Mouse (Mus musculus): ENCODE results near the gene Kitl.

Gene Kitl

GRCm38 (mm10) chr10:100015370-100016325 is at the start of gene Kitl:
TSS of gene Kitl (plus strand) at chr10:100015630.
- peak; percentile 62 for DNase-seq (ENCODE audit: low spot score)

GRCm38 (mm10) chr10:99972866-99973265 is 42.6 kb upstream of the Kitl start:
- DNase-seq (ENCODE audit: low spot score), result no peak

GRCm38 (mm10) chr10:99980096-99980495 is 35.3 kb upstream of the Kitl start:
- DNase-seq (ENCODE audit: low spot score), result no peak

- no peak for DNase-seq (ENCODE audit: low spot score)
Measured at GRCm38 (mm10) chr10:99980916-99981315, 34.5 kb upstream of the Kitl start.

GRCm38 (mm10) chr10:99981887-99982286 is 33.5 kb upstream of the Kitl start:
- no peak for DNase-seq (ENCODE audit: low spot score)

GRCm38 (mm10) chr10:99986745-99987144 is 28.7 kb upstream of the Kitl start:
- DNase-seq (ENCODE audit: low spot score), result no peak

- no peak for DNase-seq (ENCODE audit: low spot score)
Measured at GRCm38 (mm10) chr10:99989758-99990157, 25.7 kb upstream of the Kitl start.

- no peak for DNase-seq (ENCODE audit: low spot score)
Measured at GRCm38 (mm10) chr10:99992121-99992520, 23.3 kb upstream of the Kitl start.

- DNase-seq (ENCODE audit: low spot score), result no peak
Measured at GRCm38 (mm10) chr10:100001452-100001851, 14.0 kb upstream of the Kitl start.

- DNase-seq (ENCODE audit: low spot score), result no peak
Measured at GRCm38 (mm10) chr10:100003797-100004196, 11.6 kb upstream of the Kitl start.

- no peak for DNase-seq (ENCODE audit: low spot score)
Measured at GRCm38 (mm10) chr10:100009681-100010080, 5.7 kb upstream of the Kitl start.

GRCm38 (mm10) chr10:100010291-100010690 is 5.1 kb upstream of the Kitl start:
- no peak for DNase-seq (ENCODE audit: low spot score)

GRCm38 (mm10) chr10:100014096-100014495 is 1.3 kb upstream of the Kitl start:
- no peak for DNase-seq (ENCODE audit: low spot score)

- DNase-seq (ENCODE audit: low spot score), result peak; percentile 51
Measured at GRCm38 (mm10) chr10:100016326-100016709, 888 bp downstream of the Kitl start.

- DNase-seq (ENCODE audit: low spot score), result no peak
Measured at GRCm38 (mm10) chr10:100016941-100017770, 1.7 kb downstream of the Kitl start.

GRCm38 (mm10) chr10:100017771-100018070 is 2.3 kb downstream of the Kitl start:
- no peak for DNase-seq (ENCODE audit: low spot score)

- no peak for DNase-seq (ENCODE audit: low spot score)
Measured at GRCm38 (mm10) chr10:100018493-100018892, 3.1 kb downstream of the Kitl start.

GRCm38 (mm10) chr10:100019246-100020195 is 4.1 kb downstream of the Kitl start:
- no peak for DNase-seq (ENCODE audit: low spot score)

GRCm38 (mm10) chr10:100022090-100022834 is 6.8 kb downstream of the Kitl start:
- no peak for DNase-seq (ENCODE audit: low spot score)

GRCm38 (mm10) chr10:100022835-100023093 is 7.3 kb downstream of the Kitl start:
- no peak for DNase-seq (ENCODE audit: low spot score)

- DNase-seq (ENCODE audit: low spot score), result no peak
Measured at GRCm38 (mm10) chr10:100025665-100026064, 10.2 kb downstream of the Kitl start.

Measured in ovary, postnatal 14 days (tissue).